Mouse (Mus musculus) midbrain, embryonic 14.5 days (tissue): ENCODE results near the gene Arhgap29. TPM values are rescaled to one million over a fixed set of nuclear protein-coding genes. Genes with fewer than 3 reads are reported as not detected.

Source experiments
- ATAC-seq: fragments of 200-750 bp; cut with Nextera tagmentation; 2 replicates; pipeline ENCODE4 v1.8.0; 2017; ENCODE audit warnings: moderate number of reproducible peaks, moderate library complexity; ENCODE audit not compliant: low FRiP score, low TSS enrichment
- DNase-seq: peaks from one replicate; pipeline ENCODE4 v3.0.0-alpha.2; 2015
- H3K27ac ChIP-seq: fragments of 300-500 bp; sonication (generic); replicated peaks from 2 replicates; pipeline ENCODE4 v1.5.1; 2014; ENCODE audit warnings: mild to moderate bottlenecking, low read depth, low read length, moderate library complexity
- H3K27me3 ChIP-seq: fragments of 300-500 bp; sonication (generic); 2 replicates; pipeline ENCODE4 v1.6.1; 2014; ENCODE audit warnings: low read length, control low read depth, mixed read lengths; ENCODE audit not compliant: control insufficient read depth, insufficient read depth
- H3K36me3 ChIP-seq: fragments of 300-500 bp; sonication (generic); 2 replicates; pipeline ENCODE4 v1.6.1; 2014; ENCODE audit warnings: low read length, control low read depth; ENCODE audit not compliant: control insufficient read depth, insufficient read depth
- H3K4me1 ChIP-seq: fragments of 300-500 bp; sonication (generic); 2 replicates; pipeline ENCODE4 v1.6.1; 2014; ENCODE audit warnings: mild to moderate bottlenecking, antibody characterized with exemption, low read length, control low read depth; ENCODE audit not compliant: control insufficient read depth, insufficient read depth
- H3K4me2 ChIP-seq: fragments of 300-500 bp; sonication (generic); 2 replicates; pipeline ENCODE4 v1.6.1; 2014; ENCODE audit warnings: mild to moderate bottlenecking, low read length, moderate library complexity
- H3K4me3 ChIP-seq: fragments of 300-500 bp; sonication (generic); replicated peaks from 2 replicates; pipeline ENCODE4 v1.5.1; 2014; ENCODE audit warnings: low read depth, low read length
- H3K9ac ChIP-seq: fragments of 300-500 bp; sonication (generic); replicated peaks from 2 replicates; pipeline ENCODE4 v1.6.1; 2014; ENCODE audit warnings: mild to moderate bottlenecking, low read length, moderate library complexity
- H3K9me3 ChIP-seq: fragments of 300-500 bp; sonication (generic); 2 replicates; pipeline ENCODE4 v1.6.1; 2016; ENCODE audit warnings: low read length, control low read depth, mixed read lengths; ENCODE audit not compliant: control insufficient read depth
- WGBS: fragments of 180-500 bp; shearing (Covaris S2); extraction: QIAGEN DNeasy Blood & Tissue Kit; methylation state at CpG from one replicate; pipeline ENCODE4 v1.1.7; 2014; 5-methylcytosine and 5-hydroxymethylcytosine counted together
- polyA plus RNA-seq: library from polyadenylated mRNA; unstranded; fragments of >200 nt; fragmentation: Nextera tagmentation; extraction: Ambion mirVana; gene quantifications from 2 replicates; pipeline ENCODE4 v1.2.1, GENCODE M21; 2014

Gene Arhgap29
- polyA plus RNA-seq, 1 experiment from 2014 or later = 33.7 TPM

DNA sequence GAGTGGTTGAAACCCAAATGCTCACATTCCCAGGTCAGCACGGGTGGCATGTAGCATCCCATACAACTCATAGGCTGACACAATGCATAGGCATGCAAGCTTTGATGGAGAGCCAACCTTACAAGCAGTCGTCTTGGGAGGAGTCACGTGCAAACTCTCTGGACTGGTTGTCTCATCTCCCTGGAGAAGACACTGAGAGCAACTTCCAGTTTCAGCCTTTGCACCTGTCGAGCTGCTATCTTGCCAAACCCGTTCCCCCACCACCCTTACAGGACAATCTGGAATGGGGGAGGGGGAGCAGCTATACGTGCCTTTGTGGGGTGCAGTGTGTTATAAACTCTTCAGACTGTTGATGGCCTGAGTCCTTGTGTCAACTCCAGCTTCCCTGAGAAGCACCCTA is 96.8 kb downstream of the Arhgap29 start:
- Histone ChIP-seq H3K9ac (no peak overlapping the region), H3K27me3 (peaks cover 47% of the 10 kb centered on the region), H3K36me3 (no peaks in the 10 kb centered on the region), H3K4me3 (no peak overlapping the region), H3K27ac (no peak overlapping the region), H3K4me2 (no peak overlapping the region), H3K4me1 (peaks cover 29% of the 10 kb centered on the region), H3K9me3 (no peaks in the 10 kb centered on the region)
- ATAC-seq (no peak), DNase-seq (no peak)
- 58% methylated on average over 6 of the region's 6 CpGs for WGBS

DNA sequence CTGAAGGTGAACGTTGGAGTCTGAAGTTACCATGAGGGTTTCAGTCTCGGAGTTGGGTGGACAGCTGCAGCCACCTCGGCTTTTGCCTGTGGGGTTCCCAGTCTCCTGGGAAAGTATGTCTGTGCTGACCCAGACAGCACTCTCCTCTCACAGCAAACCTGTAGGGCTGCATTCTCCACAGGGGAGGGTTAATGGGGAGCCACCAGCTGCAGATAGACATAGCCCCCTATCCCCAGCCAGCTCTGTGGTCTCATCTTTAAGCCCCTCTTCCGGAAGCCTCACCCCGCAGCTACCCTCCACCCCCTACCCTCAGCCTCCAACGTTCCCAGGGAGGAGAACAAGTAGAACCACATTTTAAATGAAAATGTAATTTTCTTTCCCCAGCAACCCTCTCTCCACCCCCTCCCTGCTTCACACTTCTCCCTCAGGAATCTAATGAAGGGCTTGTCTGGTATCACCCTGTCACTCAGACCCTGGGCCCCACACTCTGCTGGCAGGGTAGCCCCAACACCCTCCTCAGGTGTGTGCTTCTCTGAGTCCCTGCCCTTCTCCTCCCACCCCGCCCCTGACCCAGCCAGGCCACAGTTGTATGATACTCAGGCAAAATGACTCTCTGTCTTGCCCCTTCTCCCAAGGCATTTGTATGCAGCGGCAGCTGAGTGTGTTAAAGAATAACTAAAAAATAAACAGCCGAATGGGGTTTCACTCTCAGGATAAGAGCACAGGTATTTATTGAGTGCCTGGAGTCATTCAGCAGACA is 106.3 kb downstream of the Arhgap29 start:
- no peak overlapping the region for H3K4me2 ChIP-seq
- H3K9ac ChIP-seq = no peak overlapping the region
- H3K4me3 ChIP-seq = no peak overlapping the region
- ATAC-seq (no peak), DNase-seq (no peak)
- 67% methylated on average over 9 of the region's 9 CpGs for WGBS
- H3K4me1 ChIP-seq = no peaks in the 10 kb centered on the region
- H3K9me3 ChIP-seq = no peaks in the 10 kb centered on the region
- H3K27me3 ChIP-seq = no peaks in the 10 kb centered on the region
- H3K36me3 ChIP-seq = no peaks in the 10 kb centered on the region
- H3K27ac ChIP-seq = no peak overlapping the region

- DNase-seq (no peak), ATAC-seq (no peak)
- 91% methylated on average over 10 of the region's 10 CpGs for WGBS
- Histone ChIP-seq H3K4me2 (no peak overlapping the region), H3K36me3 (no peaks in the 10 kb centered on the region), H3K4me3 (no peak overlapping the region), H3K27me3 (no peaks in the 10 kb centered on the region), H3K9me3 (no peaks in the 10 kb centered on the region), H3K27ac (no peak overlapping the region), H3K4me1 (no peaks in the 10 kb centered on the region), H3K9ac (no peak overlapping the region)
Measured at GRCm38 (mm10) chr3:122062586-122062985, 110.2 kb downstream of the Arhgap29 start.

DNA sequence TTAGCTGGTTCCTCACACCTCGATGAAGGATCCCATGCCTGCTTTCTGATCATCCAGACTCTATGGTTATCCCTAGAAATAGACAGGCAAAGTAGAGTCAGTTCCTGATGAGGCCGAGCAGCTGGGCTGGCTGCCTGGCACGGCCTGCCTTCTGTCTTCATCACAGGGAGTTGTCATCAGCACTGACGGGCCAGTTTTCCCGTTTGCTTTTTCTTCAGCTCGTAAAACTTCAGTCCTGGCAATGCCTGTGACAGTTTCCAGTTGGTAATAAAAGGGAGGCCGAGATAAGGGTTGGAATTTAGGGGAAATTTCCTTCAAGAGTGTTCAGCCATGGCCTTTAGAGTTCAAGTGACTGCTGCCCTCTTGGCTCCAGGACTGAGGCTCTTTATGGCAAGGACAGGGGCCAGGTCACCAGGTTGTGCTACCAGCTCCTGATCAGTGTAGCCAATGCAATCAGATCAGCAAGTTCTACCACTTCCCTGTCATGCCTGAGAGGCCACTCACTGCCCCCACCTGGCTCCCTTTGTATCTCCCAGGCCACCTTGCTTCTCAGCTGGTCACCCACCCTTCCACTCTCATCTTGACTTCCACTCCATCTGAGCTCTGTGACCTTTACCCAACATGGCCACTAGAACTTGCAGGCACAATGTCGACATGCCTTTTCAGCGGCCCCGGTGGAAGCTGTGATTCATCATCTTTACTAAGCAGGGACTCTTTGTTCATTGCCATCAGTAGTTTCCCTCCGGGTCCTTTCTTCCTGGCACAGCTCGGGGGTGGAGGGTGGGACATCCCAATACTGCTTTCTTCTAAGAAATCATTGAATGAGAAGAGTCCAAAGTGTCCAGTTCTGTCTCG is 112.4 kb downstream of the Arhgap29 start:
- ATAC-seq = no peak
- DNase-seq = no peak
- Histone ChIP-seq H3K4me1 (no peaks in the 10 kb centered on the region), H3K27me3 (no peaks in the 10 kb centered on the region), H3K9me3 (no peaks in the 10 kb centered on the region), H3K9ac (no peak overlapping the region), H3K36me3 (no peaks in the 10 kb centered on the region), H3K27ac (no peak overlapping the region), H3K4me3 (no peak overlapping the region), H3K4me2 (no peak overlapping the region)
- WGBS = 92% methylated on average over 13 of the region's 13 CpGs

Other genes with a start within 250 kb of the Arhgap29 start
- 6.9 and 7.2 TPM in 2 replicates for gene F3, start 229.0 kb upstream of the Arhgap29 start, polyA plus RNA-seq
- 59.1 and 75.1 TPM in 2 replicates for gene Abcd3, start 137.2 kb upstream of the Arhgap29 start, polyA plus RNA-seq
- 1.00 and 1.6 TPM in 2 replicates for gene Abca4, start 91.9 kb downstream of the Arhgap29 start, polyA plus RNA-seq